Mouse (Mus musculus): ENCODE measurements around the gene Trim2.

Trim2 gene

GRCm38 (mm10) chr3:84292238-84292637 is 14.4 kb downstream of the Trim2 start:
- in situ Hi-C loops (cut with MboI, MseI): no loop called here

DNA sequence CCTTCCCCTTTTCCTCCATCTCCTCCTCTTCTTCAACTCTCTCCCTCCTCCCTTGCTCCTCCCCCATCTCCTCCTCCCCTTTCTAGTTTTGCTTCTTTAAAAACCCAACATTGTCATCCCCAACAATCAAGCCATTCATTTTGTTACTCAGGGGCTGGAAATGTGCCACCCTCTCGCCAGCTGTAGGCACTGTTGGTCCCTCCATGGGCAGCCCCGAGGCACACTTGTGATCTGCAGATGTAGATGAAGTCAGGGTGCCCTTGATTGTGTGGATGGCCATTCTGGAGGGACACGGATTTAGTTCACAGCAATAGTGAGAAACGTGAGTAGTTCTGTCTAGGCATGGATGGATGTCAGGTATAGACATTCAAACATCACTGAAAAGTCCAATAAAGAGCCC is 17.7 kb downstream of the Trim2 start:
- in situ Hi-C loops (cut with MboI, MseI): no loop called here

DNA sequence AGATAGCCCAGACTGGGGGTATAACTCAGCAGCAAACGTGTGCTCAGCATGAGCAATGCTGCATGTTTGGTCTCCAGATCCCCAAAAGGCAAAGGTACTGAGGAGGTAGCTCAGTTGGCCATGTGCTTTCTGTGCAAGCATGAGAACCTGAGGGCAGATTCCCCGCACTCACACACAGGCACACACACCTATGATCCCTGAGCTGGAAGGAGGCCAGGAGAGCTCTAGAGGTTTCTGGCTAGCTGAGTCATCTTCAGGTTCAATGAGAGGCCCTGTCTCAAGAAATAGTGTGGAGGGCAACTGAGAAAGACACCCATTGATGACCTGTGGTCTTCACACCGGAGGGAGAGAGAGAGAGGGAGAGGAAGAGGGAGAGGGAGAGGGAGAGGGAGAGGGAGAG is 19.4 kb downstream of the Trim2 start:
- in situ Hi-C loops (cut with MboI, MseI): no loop called here

- in situ Hi-C loops (cut with MboI, MseI): no loop called here
Observed at GRCm38 (mm10) chr3:84286311-84286710, 20.4 kb downstream of the Trim2 start.

DNA sequence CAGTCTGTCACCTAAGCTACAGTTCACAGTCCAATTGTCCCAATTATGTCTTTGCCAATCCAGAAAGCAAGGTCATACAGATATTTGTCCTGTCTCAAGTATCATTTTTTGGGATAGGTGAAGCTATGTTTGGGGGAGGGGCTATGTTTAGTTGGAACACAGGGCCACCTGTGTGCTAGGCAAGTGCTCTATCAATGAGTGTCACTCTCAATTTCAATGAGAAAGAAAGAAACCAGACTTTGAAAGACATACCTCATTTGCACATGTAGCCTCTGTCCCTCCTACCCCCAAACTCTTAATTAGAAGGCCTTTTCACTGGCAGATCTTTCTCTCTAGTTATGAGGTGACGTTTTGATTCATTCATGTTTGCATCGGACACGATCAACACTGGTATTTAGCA is 21.9 kb downstream of the Trim2 start:
- in situ Hi-C loops (cut with MboI, MseI): no loop called here

DNA sequence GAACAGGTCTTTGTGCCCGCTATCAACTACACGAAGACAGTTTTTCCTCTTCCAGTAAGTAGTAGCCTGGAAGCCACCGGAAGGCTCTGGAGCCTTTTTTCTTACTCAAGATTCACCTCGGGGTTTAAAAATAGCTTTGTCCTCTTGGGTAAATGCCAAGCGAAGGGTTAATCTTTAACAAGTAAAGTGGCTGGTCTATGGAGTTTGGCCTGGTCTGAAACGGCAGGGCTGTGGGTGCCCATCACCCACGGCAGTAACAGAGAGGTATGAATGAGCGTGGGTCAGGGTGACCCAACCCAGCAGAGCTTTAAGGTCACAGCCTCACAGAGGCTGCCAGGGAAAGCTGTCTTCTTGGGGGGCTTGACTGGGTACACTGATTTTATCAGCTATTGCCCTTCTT is 23.2 kb downstream of the Trim2 start:
- in situ Hi-C loops (cut with MboI, MseI): no loop called here

GRCm38 (mm10) chr3:84281936-84282371 is 24.7 kb downstream of the Trim2 start:
- in situ Hi-C loops (cut with MboI, MseI): no loop called here

GRCm38 (mm10) chr3:84278809-84279208 is 27.9 kb downstream of the Trim2 start:
- in situ Hi-C loops (cut with MboI, MseI): no loop called here

DNA sequence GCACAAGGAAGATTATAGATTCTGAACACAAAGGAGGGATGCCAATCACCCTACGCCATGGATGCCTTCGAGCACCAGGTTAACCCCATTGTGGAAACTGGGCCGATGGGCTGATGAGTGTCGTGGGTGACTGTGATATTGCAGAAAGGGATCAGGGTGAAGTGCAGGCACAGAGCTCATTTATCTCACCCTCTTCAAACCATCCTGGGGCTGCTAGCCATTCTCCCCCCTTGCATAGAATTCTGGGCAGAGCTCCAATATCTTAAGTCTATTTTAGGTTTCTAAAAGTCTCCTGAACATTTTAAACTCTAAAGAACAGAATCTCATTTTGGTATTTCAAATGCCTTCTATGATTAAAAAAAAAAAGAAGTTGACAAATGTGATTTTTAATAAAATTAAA is 31.6 kb downstream of the Trim2 start:
- in situ Hi-C loops (cut with MboI, MseI): no loop called here

- in situ Hi-C loops (cut with MboI, MseI): no loop called here
Observed at GRCm38 (mm10) chr3:84272293-84273015, 34.2 kb downstream of the Trim2 start.

GRCm38 (mm10) chr3:84271794-84272193 is 34.9 kb downstream of the Trim2 start:
- in situ Hi-C loops (cut with MboI, MseI): no loop called here

GRCm38 (mm10) chr3:84271058-84271457 is 35.6 kb downstream of the Trim2 start:
- in situ Hi-C loops (cut with MboI, MseI): no loop called here

DNA sequence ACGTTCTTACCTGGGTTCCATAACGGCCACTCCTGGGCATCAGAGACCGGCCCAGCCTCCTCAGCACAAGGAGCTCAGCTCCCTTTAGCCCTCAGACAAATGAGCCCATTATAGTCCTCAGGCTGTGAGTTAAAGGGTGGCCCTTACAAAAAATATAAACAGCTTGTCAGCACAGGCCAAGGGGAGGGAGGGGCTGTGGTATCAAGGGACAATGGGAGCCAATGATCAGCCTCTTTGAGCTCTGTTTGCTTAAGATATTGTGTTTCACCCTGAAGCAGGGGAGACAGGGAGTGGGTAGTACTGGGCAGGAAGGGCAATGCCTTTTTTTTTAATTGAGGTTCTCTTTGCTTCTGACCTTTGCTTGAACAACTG is 36.1 kb downstream of the Trim2 start:
- in situ Hi-C loops (cut with MboI, MseI): no loop called here

DNA sequence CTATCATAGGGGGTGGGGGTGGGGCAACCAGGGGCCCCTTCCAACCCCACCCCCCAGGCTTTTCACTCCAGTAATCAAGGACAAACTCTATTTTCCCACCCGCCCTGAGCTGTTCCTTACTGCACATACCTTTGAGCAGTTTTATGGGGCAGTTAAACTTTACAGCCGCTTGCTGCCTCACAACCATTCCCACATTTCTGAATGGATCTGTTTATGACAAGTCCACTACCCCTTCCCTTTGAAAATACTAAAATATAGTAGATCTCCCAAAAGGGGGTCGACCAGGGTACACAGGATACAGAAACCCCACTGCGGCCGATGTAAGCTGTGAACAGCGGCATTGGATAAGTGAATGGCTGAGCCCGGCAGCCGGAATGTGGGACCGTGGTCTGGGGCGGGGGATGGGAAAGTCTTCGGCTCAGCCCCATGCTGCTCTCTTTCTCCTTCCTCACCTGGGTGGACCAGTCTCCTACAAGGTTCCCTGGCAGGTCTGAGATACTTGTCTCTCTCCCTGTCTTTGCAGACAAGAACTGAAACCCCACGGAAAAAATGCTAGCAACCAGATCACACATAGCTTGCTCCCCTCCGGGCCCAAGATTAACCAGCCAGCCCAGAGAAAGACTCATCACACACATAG is 36.6 kb downstream of the Trim2 start:
- in situ Hi-C loops (cut with MboI, MseI): loop anchor here (5.0 kb wide), 1 partner anchor 32 kb away; no protein-coding TSS in a partner anchor

DNA sequence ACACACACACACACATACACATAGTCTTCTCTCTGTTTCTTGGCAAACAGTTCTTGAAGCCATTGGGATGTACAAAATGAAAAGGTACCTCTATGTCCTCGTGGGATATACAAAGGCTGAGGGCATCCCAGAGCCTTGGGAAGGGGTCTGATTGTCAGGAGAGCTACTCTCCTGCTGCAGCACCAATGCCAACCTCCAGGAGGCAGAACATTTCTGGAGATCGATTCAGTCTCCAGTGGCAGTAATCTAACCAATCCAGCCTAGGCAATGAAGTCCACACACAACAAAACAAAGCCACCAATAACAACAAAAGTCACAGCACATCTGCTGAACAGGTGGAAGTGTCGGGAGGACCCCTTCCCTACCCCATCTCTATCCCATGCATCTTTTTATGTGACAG is 38.2 kb downstream of the Trim2 start:
- in situ Hi-C loops (cut with MboI, MseI): loop anchor here (5.0 kb wide), 1 partner anchor 34 kb away; no protein-coding TSS in a partner anchor

GRCm38 (mm10) chr3:84266391-84266931 is 40.2 kb downstream of the Trim2 start:
- in situ Hi-C loops (cut with MboI, MseI): loop anchor here (5.0 kb wide), 1 partner anchor 36 kb away; no protein-coding TSS in a partner anchor

DNA sequence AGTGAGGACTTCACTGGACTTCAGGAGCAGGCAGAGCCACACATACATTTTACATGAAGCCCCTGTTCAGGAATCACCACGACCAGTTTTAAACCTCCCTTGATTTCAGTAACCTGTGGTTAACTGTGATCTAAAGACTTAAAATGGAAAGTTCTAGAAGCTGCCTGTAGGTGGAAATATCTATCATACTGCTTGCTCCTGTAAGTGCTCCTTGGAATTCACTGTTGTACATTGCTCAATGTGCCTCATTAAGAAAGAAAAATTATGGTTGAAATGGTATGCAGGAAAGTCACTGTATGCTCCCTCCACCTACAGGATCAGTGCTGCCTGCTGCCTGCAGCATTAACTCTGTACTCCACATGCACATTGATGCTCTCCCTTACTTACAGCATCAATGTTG is 41.6 kb downstream of the Trim2 start:
- in situ Hi-C loops (cut with MboI, MseI): loop anchor here (5.0 kb wide), 1 partner anchor 37 kb away; no protein-coding TSS in a partner anchor

- in situ Hi-C loops (cut with MboI, MseI): no loop called here
Observed at GRCm38 (mm10) chr3:84264395-84264794, 42.3 kb downstream of the Trim2 start.

- in situ Hi-C loops (cut with MboI, MseI): no loop called here
Observed at GRCm38 (mm10) chr3:84262804-84263203, 43.9 kb downstream of the Trim2 start.

DNA sequence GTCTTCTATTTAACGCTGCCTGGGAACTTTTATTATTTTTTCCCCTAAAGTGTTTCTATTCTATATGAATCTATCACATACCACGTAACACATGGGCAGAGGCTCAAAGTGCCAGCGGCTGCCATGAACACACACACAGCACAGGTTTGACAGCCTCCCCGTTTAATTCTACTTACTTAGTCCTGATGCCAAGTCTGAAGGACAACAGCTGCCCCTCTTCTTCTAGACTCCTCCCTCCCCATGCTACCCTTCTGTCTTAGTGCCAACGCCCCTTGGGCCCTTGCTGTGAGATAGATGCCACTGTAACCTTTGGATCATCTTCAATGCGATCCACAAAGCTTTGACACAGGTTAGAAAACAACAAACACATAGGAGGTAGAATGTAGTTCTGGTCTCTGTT is 44.8 kb downstream of the Trim2 start:
- in situ Hi-C loops (cut with MboI, MseI): no loop called here

GRCm38 (mm10) chr3:84260837-84261236 is 45.8 kb downstream of the Trim2 start:
- in situ Hi-C loops (cut with MboI, MseI): no loop called here

DNA sequence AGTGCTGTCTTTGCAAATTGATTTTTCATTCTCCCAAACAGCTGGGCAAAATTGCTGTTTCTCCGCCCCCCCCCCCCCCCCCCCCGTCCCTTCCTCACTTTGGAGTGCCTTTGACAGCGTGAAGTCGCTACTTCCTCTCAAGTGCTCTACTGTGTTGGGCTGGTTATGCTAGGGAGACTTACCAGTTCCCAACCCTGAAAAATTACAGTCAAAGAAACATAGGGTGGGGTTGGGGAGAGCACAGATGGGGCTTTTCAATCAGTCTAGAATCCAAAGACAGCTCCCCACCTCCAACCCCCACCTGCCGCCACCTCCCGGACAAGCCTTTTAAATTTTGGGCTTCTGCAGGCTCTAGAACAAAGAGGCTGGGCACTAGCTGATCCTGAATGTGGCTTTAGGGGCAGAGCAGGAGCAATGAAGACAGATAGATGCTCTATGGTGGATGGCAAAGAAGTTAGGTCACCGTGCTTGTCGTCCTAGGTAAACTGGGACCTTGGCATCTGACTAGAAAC is 46.6 kb downstream of the Trim2 start:
- in situ Hi-C loops (cut with MboI, MseI): no loop called here
